ENCODE assay signal across 27 mouse cellular contexts in genomic region chr10:81277676-81278075, GRCm38 (mm10). TPM values are rescaled to one million over a fixed set of nuclear protein-coding genes. Genes with fewer than 3 reads are reported as not detected.
DNase-seq lines count a peak whose midpoint lies in the region; TF ChIP-seq lines count a peak whose summit lies in the region.
"Had no signal": no experiment of that assay in that cellular context is flagged by ENCODE, and none has a peak within 500 bp of the region (broad histone marks: within the 10 kb centered on the region; RNA-seq: fewer than 3 reads in every experiment).

No protein-coding gene starts in this region.

- TF ChIP-seq POLR2A in ES-Bruce4 (IDR thresholded peaks at IDR 0.05; ENCODE audit: insufficient read depth, low read length), result no peak

- no peaks in the 10 kb centered on the region for H3K27me3 ChIP-seq in ES-Bruce4 (ENCODE audit: control insufficient read depth, insufficient read depth, low read length, poor library complexity, severe bottlenecking)
- H3K27me3 ChIP-seq: Patski had no signal

- peak overlapping the region; percentile 7 for H3K4me3 ChIP-seq in ES-Bruce4 (ENCODE audit: low read depth, low read length)
- H3K4me3 ChIP-seq: erythroblast, embryonic 14.5 days; hindbrain, embryonic 12.5 days; kidney, embryonic 15.5 days; limb, embryonic 10.5 days; limb, embryonic 15.5 days; liver, embryonic 15.5 days; lung, embryonic 15.5 days; stomach, embryonic 15.5 days had no signal

- intact Hi-C loops in left cerebral cortex, postnatal 4 days (cut with DNase I), result no loop called here

- peak; percentile 45 to 68 for DNase-seq in cerebellum, postnatal 25 days
- DNase-seq in cerebellum, adult 9-11 months, result no peak
- DNase-seq in left cerebral cortex, postnatal 4 days, result peak; percentile 70
- DNase-seq in left cerebral cortex, adult 18-20 months (ENCODE audit: low spot score in 2 of 2), result no peak
- DNase-seq in ZHBTc4 (ENCODE audit: low read depth, low spot score), result peak; percentile 52
- no peak for DNase-seq in testis, postnatal 14 days (ENCODE audit: low spot score)
- DNase-seq: adrenal gland, postnatal 14 days; cerebellum, adult 11 months; forebrain, postnatal 0 days; gastrocnemius, postnatal 10 days; heart, postnatal 14 days; kidney, adult 18-20 months; kidney, postnatal 25 days; lung, postnatal 36 days; right cerebral cortex, postnatal 25 days; thymus, adult 18-20 months had no signal

- peaks cover 4% of the 10 kb centered on the region for H3K4me1 ChIP-seq in ES-Bruce4 (ENCODE audit: control insufficient read depth, insufficient read depth, low read length)
- H3K4me1 ChIP-seq: hindbrain, embryonic 12.5 days; liver, embryonic 15.5 days; stomach, embryonic 15.5 days had no signal

- peak; percentile 49 for TF ChIP-seq CTCF in ES-Bruce4 (IDR thresholded peaks at IDR 0.05; ENCODE audit: low read depth, low read length)

- no peaks in the 10 kb centered on the region for H3K9me3 ChIP-seq in ES-Bruce4 (replicated peaks; ENCODE audit: control insufficient read depth, insufficient read depth, low read length, poor library complexity, severe bottlenecking)
- H3K9me3 ChIP-seq: kidney, embryonic 15.5 days; limb, embryonic 10.5 days; limb, embryonic 15.5 days; liver, embryonic 15.5 days; lung, embryonic 15.5 days; stomach, embryonic 15.5 days had no signal

- no peaks in the 10 kb centered on the region for H3K36me3 ChIP-seq in ES-Bruce4 (ENCODE audit: control insufficient read depth, insufficient read depth, low read length, poor library complexity, severe bottlenecking)

- no peak overlapping the region for H3K27ac ChIP-seq in ES-Bruce4 (ENCODE audit: insufficient read depth, low read length)
- H3K27ac ChIP-seq: hindbrain, embryonic 12.5 days; kidney, embryonic 15.5 days; limb, embryonic 10.5 days; limb, embryonic 15.5 days; liver, embryonic 15.5 days; lung, embryonic 15.5 days; stomach, embryonic 15.5 days had no signal

- no peak for TF ChIP-seq EP300 in ES-Bruce4 (IDR thresholded peaks at IDR 0.05; ENCODE audit: insufficient read depth, low read depth, low read length)

- peak overlapping the region; percentile 29; the same call in 1 of the 2 replicates for H3K9ac ChIP-seq in ES-Bruce4 (ENCODE audit: low read depth, poor library complexity, severe bottlenecking)
- H3K9ac ChIP-seq: forebrain, postnatal 0 days; hindbrain, embryonic 12.5 days; kidney, embryonic 15.5 days; liver, embryonic 15.5 days; lung, embryonic 15.5 days; stomach, embryonic 15.5 days had no signal

RNA-seq across cellular contexts. Expression of gene Apba3, which starts 10.9 kb away (rescaled TPM):
- total RNA-seq in left cerebral cortex, postnatal 4 days (2021), result 10 to 100 TPM; 22.6 to 28.2 TPM
- total RNA-seq in left cerebral cortex, adult 18-20 months (2021), result 10 to 100 TPM; 36.7 to 42.7 TPM
- polyA plus RNA-seq in ES-Bruce4 (2011; ENCODE audit: insufficient read depth, insufficient read length, low read depth, missing spikeins), result 25.8 and 26.4 TPM in 2 replicates

RNA-seq across cellular contexts. Expression of gene Mrpl54, which starts 10.9 kb away (rescaled TPM):
- total RNA-seq in left cerebral cortex, postnatal 4 days (2021), result 10 to 100 TPM; 41.9 to 50.6 TPM
- 10 to 100 TPM; 38.8 to 43.5 TPM for total RNA-seq in left cerebral cortex, adult 18-20 months (2021)
- polyA plus RNA-seq in ES-Bruce4 (2011; ENCODE audit: insufficient read depth, insufficient read length, low read depth, missing spikeins), result 52.2 and 63.7 TPM in 2 replicates

RNA-seq across cellular contexts. Expression of gene Tjp3, which starts 13.7 kb away (rescaled TPM):
- total RNA-seq in left cerebral cortex, postnatal 4 days (2021), result 1 to 10 TPM; 5.4 to 6.1 TPM
- under 1 TPM; 0.16 to 0.23 TPM for total RNA-seq in left cerebral cortex, adult 18-20 months (2021)
- 41.5 and 42.7 TPM in 2 replicates for polyA plus RNA-seq in ES-Bruce4 (2011; ENCODE audit: insufficient read depth, insufficient read length, low read depth, missing spikeins)

RNA-seq across cellular contexts. Expression of gene Pip5k1c, which starts 15.1 kb away (rescaled TPM):
- 100 to 1,000 TPM; 295 to 304 TPM for total RNA-seq in left cerebral cortex, postnatal 4 days (2021)
- total RNA-seq in left cerebral cortex, adult 18-20 months (2021), result 100 to 1,000 TPM; 415 to 417 TPM
- 28.3 and 31.5 TPM in 2 replicates for polyA plus RNA-seq in ES-Bruce4 (2011; ENCODE audit: insufficient read depth, insufficient read length, low read depth, missing spikeins)

RNA-seq across cellular contexts. Expression of gene Matk, which starts 24.9 kb away (rescaled TPM):
- total RNA-seq in left cerebral cortex, postnatal 4 days (2021), result 100 to 1,000 TPM; 132 to 140 TPM
- 100 to 1,000 TPM; 187 to 195 TPM for total RNA-seq in left cerebral cortex, adult 18-20 months (2021)
- polyA plus RNA-seq in ES-Bruce4 (2011; ENCODE audit: insufficient read depth, insufficient read length, low read depth, missing spikeins), result 1.1 and 1.2 TPM in 2 replicates
- polyA plus RNA-seq: G1E had no signal

Comparison
In these comparisons a context has a peak if more than half of its experiments do, and no peak if none do; other contexts are left out.
1. DNase-seq: peak in cerebellum, postnatal 25 days (2 of 2), left cerebral cortex, postnatal 4 days (single experiment) and ZHBTc4 (single experiment); none in cerebellum, adult 9-11 months (single experiment), left cerebral cortex, adult 18-20 months (0 of 2) and testis, postnatal 14 days (single experiment).
2. RNA of gene Tjp3, which starts 13.7 kb away (total RNA-seq): 5.4 to 6.1 TPM in left cerebral cortex, postnatal 4 days; 0.16 to 0.23 TPM in left cerebral cortex, adult 18-20 months; every median in the first group is over 4 times any median in the second.